Mouse (Mus musculus) cerebellum, adult 2 months (tissue): ENCODE data around the gene Inpp4b.

ENCODE experiments used
- CTCF ChIP-seq: fragments of 200-500 bp; IDR thresholded peaks from 2 replicates; pipeline ENCODE4 v1.5.1; 2011; ENCODE audit warnings: low read depth, mild to moderate bottlenecking, control low read depth, low read length, moderate library complexity, borderline replicate concordance; ENCODE audit not compliant: insufficient read depth
- POLR2A ChIP-seq: fragments of 200-500 bp; IDR thresholded peaks from 2 replicates; pipeline ENCODE4 v1.6.1; 2011; ENCODE audit warnings: low read length, control low read depth, borderline replicate concordance; ENCODE audit not compliant: insufficient read depth

DNA sequence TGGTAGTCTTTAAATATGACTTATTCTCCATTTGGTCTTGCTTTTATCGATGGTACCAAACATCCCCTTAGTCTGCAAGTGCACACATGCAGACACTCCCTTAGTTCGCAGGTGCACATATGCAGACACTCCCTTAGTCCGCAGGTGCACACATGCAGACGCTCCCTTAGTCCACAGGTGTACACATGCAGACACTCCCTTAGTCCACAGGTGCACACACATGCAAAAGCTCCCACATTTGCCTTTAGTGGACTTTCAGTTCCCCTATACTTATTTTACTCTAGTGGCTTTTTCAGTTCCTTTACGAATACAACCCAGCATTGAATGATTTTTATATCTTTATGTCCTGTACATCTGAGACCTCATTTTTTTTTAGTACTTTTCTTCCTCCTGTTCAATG is 11.1 kb downstream of the Inpp4b start:
- TF ChIP-seq CTCF (no peak), POLR2A (no peak)
